Mouse (Mus musculus): ENCODE measurements around the gene Fam50a.
A peak's percentile ranks its signal among the peaks of the same experiment; 100 is the strongest.

The Fam50a gene

DNA sequence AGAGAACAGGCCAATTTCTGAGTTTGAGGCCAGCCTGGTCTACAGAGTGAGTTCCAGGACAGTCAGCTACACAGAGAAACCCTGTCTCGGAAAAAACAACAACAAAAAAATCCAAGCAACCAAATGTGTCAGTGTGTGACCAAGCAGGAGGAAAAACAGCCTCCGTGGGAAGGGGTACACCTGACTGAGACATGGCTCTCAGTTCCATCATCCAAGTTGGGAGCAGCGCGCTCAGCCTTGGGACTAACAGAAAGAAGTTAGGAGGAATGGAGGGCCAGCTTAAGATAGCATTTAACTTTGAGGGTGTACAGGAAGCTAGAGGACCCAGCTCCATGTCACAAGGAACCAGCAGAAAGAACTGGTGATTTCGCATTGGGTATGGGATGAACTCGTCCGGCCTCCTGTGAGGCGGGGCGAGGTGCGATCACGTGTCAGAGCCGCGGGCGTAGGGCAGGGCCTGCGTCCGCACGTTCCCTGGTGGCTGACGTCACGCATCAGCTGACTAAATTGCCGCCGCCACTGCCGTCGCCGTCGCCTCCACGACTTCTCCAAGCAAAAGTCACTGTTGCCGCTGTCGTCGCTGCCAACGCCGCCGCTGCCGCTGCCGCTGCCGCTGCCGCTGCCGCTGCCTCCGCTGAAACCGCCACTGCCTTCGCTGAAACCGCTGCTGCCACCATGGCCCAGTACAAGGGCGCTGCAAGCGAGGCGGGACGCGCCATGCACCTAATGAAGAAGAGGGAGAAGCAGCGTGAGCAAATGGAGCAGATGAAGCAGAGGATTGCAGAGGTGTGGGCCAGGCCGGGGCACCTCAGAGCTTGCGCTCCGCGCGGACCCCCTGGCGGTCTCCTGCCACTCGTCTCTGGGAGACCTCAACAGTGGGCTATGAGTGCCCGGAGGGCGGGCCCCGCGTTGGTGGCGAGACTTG lies at the start of gene Fam50a:
Gene Fam50a (plus strand): TSS at position 494 of the 925 bp plus-strand sequence.
- peak; percentile 76 for DNase-seq (ENCODE audit: extremely low spot score)

- no peak for DNase-seq (ENCODE audit: extremely low spot score)
These were observed 43.1 kb upstream of the Fam50a start for GRCm38 (mm10) chrX:74269736-74270061.

- peak; percentile 88 for DNase-seq (ENCODE audit: extremely low spot score)
These were observed 42.6 kb upstream of the Fam50a start, which contains the start of gene Rpl10 for GRCm38 (mm10) chrX:74270062-74270901. TSS of gene Rpl10 (plus strand) at chrX:74270812.

GRCm38 (mm10) chrX:74270902-74271551 lies 41.8 kb upstream of the Fam50a start:
- peak; percentile 40 for DNase-seq (ENCODE audit: extremely low spot score)

DNA sequence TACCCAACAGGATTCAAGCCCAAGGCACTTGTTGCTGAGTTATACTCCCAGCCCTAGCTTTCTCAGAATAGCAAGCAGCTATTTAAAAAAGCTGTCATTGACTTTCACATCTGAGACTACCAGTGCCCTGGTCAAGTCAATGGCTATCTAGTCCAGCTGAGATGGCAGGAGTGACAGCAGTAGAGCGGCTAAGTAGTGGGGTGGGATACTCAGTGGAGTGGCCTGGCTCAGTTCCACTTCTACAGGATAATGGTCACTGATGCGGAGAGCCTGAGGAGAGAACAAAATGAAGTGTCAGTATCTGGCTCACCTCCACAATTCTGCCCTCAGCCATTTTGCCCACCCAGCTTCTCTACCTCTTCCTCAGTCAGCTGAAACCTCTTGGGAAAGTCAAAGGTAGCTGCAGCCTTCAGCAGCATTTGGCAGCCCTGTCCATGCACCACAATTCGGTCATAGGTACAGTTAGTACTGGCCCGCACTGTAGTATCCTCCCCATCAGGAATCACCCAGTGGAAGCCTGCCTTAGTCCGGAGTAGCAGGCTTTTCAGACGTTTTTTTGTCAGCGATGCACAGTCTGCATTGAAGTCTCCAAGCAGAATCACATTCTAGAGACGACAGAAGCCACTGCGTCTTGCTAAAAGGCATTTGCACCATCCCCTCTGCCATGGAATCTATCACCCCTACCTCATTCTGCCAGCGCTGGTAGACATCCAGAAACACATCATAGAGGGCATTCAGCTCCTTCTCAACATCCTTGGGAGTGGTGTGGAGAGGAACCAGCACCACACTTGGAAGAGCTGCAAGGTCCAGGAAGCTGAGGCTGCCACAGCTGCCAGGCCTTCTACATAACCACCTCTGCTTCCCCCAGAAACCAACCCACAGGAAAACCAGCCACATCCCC lies 39.2 kb upstream of the Fam50a start:
- peak; percentile 40 for DNase-seq (ENCODE audit: extremely low spot score)

GRCm38 (mm10) chrX:74277916-74278315 lies 34.9 kb upstream of the Fam50a start:
- DNase-seq (ENCODE audit: extremely low spot score), result no peak

GRCm38 (mm10) chrX:74281041-74281731 lies 31.6 kb upstream of the Fam50a start:
- DNase-seq (ENCODE audit: extremely low spot score), result no peak

GRCm38 (mm10) chrX:74281732-74282394 lies 31.0 kb upstream of the Fam50a start, which contains the start of the genes Taz and Dnase1l1:
TSS of gene Taz (plus strand) at chrX:74281912.
TSS of gene Dnase1l1 (minus strand) at chrX:74282337.
- DNase-seq (ENCODE audit: extremely low spot score), result peak; percentile 57

DNA sequence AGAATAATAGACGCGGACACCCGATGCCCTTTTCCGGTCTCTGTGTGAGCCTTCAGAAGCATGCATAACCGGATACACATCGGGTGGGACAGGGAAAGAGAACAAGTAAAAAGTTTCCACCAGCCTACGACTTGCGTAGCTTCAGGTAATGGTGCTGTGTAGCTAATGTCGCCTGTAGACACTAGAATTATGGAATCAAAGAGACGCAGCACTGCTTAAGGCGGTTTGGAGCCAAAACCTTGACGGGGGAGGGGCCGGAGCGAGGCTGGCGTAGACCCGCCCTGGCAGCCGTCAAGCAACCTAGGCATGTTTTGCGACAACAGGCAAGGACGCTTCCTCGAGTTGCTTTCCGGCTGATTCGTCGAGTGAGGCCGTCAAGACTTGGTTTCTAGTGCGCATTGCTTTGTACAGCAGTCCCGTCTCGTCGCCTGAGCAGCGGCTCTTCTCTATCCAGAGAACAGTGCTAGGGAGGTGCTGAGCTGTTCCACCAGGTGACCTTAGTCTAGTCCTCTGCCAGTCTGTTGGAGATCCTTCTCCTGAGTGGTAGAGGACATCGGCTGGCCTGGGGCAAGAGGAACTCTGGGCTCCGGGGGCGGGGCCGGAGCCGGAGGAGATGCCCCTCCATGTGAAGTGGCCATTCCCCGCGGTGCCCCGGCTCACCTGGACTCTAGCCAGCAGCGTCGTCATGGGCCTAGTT lies 30.3 kb upstream of the Fam50a start:
- peak; percentile 73 for DNase-seq (ENCODE audit: extremely low spot score)

GRCm38 (mm10) chrX:74283092-74283437 lies 29.8 kb upstream of the Fam50a start:
- no peak for DNase-seq (ENCODE audit: extremely low spot score)

DNA sequence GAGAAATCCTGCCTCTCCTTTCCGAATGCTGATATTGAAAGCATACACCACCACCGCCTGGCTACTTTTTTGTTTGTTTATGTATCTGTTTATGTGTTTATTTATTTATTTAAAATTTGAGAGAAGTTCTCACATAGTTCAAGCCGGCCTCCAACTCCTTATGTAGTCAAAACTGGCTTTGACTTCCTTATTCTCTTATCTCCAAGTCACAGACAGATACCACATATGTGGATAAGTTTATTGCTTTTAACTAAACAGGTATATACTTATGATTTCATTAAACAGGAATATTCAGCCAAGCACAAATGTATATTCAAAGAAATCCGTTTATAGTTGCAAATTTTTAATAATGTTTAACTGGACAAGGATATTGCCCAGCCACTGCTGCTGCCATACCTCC lies 19.4 kb upstream of the Fam50a start:
- DNase-seq (ENCODE audit: extremely low spot score), result no peak

- DNase-seq (ENCODE audit: extremely low spot score), result peak; percentile 91
These were observed 16.0 kb upstream of the Fam50a start, which contains the start of gene Atp6ap1 for GRCm38 (mm10) chrX:74296538-74297448. TSS of gene Atp6ap1 (plus strand) at chrX:74297097.

DNA sequence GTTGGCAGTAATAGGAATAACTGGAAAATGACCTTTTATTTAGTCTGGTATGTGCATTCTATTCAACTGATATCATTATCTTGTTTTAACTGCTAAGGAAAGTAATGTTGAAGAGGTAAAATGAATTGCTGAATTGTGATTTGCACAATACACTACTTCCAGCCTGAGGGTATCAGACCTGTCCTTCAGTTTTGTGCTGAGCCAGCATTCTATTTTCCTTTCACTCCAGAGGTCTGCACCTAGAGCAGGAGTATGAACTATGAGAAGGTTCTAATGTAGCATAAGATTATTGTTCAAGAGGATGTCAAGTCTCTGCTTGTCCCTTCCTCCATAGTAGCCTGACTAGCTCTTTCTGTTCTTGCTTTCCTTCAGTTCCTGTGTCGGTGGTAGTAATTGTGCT lies 14.5 kb upstream of the Fam50a start:
- no peak for DNase-seq (ENCODE audit: extremely low spot score)

DNA sequence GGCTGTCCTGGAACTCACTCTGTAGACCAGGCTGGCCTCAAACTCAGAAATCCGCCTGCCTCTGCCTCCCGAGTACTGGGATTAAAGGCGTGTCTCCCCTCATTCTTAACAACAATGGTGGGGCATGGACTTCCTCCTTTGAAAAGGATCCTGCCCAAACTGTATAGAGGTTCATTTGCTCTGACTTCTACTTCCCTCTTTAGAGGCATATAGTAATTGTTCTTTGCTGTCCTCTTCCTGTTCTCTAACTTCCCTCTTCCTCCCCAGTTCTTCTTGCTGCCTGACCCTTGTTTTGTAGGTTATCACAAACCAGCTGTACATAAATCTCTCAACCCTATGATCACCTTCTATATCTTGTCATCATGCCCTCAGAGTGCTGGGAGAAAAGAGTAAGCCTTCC lies 13.1 kb upstream of the Fam50a start:
- DNase-seq (ENCODE audit: extremely low spot score), result no peak

GRCm38 (mm10) chrX:74304867-74305700 lies 7.7 kb upstream of the Fam50a start, which contains the start of gene Gdi1:
TSS of gene Gdi1 (plus strand) at chrX:74304998.
- peak; percentile 83 for DNase-seq (ENCODE audit: extremely low spot score)

DNA sequence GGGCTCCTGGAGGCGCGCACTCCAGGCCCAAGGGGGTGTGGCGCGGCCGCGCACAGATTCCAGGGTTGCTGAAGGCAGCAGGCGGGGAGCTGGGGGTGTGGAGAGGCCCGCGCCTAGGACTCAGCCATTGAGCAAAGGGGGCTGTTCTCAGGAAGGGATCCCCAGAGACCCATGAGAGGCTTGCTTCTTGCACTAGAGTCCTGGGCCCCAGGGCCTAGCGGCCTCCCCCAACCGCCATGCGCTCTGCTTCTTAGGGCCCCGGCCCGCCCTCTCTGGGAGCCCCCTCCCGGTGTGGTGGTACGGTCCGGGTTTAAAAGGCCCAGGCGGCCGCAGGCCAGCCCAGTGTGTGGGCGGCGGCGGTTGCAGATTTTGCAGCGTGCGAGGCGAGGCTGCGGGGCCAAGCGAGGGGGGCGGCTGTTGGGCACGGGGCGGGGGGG lies 15.9 kb downstream of the Fam50a start, which contains the start of gene Plxna3:
Gene Plxna3 (plus strand): TSS at position 342 of the 437 bp plus-strand sequence.
- DNase-seq (ENCODE audit: extremely low spot score), result peak; percentile 74

DNA sequence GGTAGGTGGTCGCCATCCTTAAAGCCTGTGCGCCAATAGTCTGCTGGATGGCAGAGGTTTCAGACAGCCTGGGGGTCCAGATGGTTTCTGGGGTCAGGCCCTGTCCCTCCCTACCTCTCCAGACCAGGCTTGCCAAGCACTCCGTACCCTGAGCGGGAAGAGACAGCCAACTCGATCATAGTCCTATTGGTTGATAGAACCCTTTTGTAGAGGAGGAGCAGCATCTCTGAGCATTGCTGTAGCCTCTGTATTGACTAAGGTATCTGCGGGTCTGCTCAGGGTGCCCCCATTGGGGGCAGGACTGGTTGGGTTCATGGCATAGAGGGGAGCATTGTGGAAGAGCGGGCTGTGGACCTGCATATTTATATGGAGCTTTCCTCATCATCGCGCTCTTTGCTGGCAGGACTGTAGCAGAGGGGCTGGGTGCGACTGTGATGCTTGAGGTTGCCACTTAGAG lies 16.4 kb downstream of the Fam50a start:
- no peak for DNase-seq (ENCODE audit: extremely low spot score)

Measured in embryo, embryonic 9.5 days (tissue).